Mouse (Mus musculus): ENCODE measurements around the gene Pomp. TPM values are rescaled to one million over a fixed set of nuclear protein-coding genes. Genes with fewer than 3 reads are reported as not detected.

The Pomp gene
- polyA plus RNA-seq, 1 experiment = 68.6 TPM

DNA sequence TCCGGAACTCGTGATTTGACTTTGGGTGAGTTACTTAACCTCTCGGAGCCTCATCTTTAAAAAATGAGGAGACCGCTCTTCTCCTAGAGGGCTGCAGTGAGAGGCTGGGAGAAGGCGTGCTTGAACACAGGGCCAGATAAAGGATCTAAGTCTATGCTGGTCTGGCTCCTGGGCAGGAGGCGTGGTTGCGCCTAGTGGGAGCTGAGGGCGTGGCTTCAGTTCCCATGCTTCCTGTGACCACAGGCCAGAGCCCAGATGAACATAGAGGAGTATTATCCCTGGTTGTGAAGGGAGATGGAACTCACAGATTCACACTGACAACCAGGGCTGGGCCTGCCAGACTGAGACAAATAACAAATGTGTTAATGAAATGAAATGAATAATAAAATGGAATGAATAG, 41.4 kb upstream of the Pomp start:
- Histone ChIP-seq H3K4me1 (replicated peaks; ENCODE audit: control insufficient read depth, insufficient read depth, low read length) (no peaks in the 10 kb centered on the region), H3K36me3 (ENCODE audit: control insufficient read depth, insufficient read depth, low read length) (no peaks in the 10 kb centered on the region), H3K27ac (ENCODE audit: control insufficient read depth, insufficient read depth, low read length) (no peak overlapping the region), H3K4me3 (ENCODE audit: control insufficient read depth, insufficient read depth, low read length) (no peak overlapping the region), H3K27me3 (ENCODE audit: control insufficient read depth, insufficient read depth, low read length) (no peaks in the 10 kb centered on the region)
- WGBS = 97% methylated on average over 8 of the region's 8 CpGs
- TF ChIP-seq POLR2A (IDR thresholded peaks at IDR 0.05; ENCODE audit: control insufficient read depth, extremely low read depth, insufficient read depth, low read length, poor library complexity) = no peak
- TF ChIP-seq CTCF (IDR thresholded peaks at IDR 0.05; ENCODE audit: borderline replicate concordance, control insufficient read depth, extremely low read depth, insufficient read depth, low read length, poor library complexity) = no peak
- no peak for DNase-seq

DNA sequence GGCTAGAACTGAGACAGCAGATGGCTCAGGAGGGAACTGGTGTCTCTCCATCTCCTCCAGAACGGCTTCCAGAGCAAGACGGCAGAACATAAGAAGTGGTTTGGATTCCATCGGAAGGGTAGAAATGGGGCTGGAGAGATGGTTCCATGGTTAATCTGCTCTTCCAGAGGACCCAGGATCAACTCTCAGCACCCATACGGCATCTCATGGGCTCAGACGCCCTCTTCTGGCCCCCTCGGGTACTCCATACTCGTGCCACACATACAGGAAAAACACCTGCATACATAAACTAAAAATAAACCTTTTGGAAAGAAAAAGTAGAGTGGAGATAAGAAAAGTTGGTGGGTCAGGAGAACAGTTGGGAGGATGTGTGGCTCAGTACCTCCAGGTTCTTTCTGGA, 40.4 kb upstream of the Pomp start:
- 93% methylated on average over 7 of the region's 7 CpGs for WGBS
- no peak overlapping the region for H3K4me3 ChIP-seq (ENCODE audit: control insufficient read depth, insufficient read depth, low read length)

DNA sequence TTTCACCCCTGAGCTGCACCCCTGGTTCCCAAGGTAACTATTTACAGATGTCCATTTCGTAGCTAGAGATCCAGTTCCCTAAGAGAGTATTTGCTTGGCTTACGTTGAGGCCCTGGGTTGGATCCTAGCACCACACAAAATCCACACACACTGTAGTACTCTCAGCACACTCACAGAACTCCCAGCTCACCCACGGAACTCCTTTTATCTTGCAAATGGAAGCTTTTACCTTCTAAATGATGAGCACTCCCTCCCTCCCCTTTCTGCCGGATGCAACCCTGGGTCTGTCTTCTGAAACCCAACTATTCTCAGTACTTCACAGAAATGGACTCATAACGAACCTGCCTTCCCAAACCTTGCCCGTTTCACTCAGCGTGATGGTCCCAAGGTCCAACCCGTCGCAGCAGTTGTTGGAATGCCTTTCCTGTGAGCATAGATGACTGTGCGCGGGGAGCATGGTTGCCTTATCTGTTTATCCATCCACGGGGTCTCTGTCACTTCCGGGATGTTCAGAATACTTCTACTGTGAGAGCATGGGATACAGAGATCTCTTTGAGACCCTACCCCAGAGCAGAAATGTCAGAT, 36.1 kb upstream of the Pomp start:
- Histone ChIP-seq H3K4me1 (replicated peaks; ENCODE audit: control insufficient read depth, insufficient read depth, low read length) (peaks cover 7% of the 10 kb centered on the region), H3K36me3 (ENCODE audit: control insufficient read depth, insufficient read depth, low read length) (no peaks in the 10 kb centered on the region), H3K27ac (ENCODE audit: control insufficient read depth, insufficient read depth, low read length) (no peak overlapping the region), H3K27me3 (ENCODE audit: control insufficient read depth, insufficient read depth, low read length) (no peaks in the 10 kb centered on the region), H3K4me3 (ENCODE audit: control insufficient read depth, insufficient read depth, low read length) (no peak overlapping the region)
- TF ChIP-seq CTCF (IDR thresholded peaks at IDR 0.05; ENCODE audit: borderline replicate concordance, control insufficient read depth, extremely low read depth, insufficient read depth, low read length, poor library complexity) (no peak), POLR2A (IDR thresholded peaks at IDR 0.05; ENCODE audit: control insufficient read depth, extremely low read depth, insufficient read depth, low read length, poor library complexity) (no peak)
- no peak for DNase-seq
- 95% methylated on average over 13 of the region's 13 CpGs for WGBS

More for the DNA sequence above, 40.4 kb upstream of the Pomp start:
- Histone ChIP-seq H3K27ac (ENCODE audit: control insufficient read depth, insufficient read depth, low read length) (no peak overlapping the region), H3K4me1 (replicated peaks; ENCODE audit: control insufficient read depth, insufficient read depth, low read length) (no peaks in the 10 kb centered on the region), H3K36me3 (ENCODE audit: control insufficient read depth, insufficient read depth, low read length) (no peaks in the 10 kb centered on the region), H3K27me3 (ENCODE audit: control insufficient read depth, insufficient read depth, low read length) (no peaks in the 10 kb centered on the region)
- no peak for TF ChIP-seq POLR2A (IDR thresholded peaks at IDR 0.05; ENCODE audit: control insufficient read depth, extremely low read depth, insufficient read depth, low read length, poor library complexity)
- TF ChIP-seq CTCF (IDR thresholded peaks at IDR 0.05; ENCODE audit: borderline replicate concordance, control insufficient read depth, extremely low read depth, insufficient read depth, low read length, poor library complexity) = no peak
- DNase-seq = no peak

DNA sequence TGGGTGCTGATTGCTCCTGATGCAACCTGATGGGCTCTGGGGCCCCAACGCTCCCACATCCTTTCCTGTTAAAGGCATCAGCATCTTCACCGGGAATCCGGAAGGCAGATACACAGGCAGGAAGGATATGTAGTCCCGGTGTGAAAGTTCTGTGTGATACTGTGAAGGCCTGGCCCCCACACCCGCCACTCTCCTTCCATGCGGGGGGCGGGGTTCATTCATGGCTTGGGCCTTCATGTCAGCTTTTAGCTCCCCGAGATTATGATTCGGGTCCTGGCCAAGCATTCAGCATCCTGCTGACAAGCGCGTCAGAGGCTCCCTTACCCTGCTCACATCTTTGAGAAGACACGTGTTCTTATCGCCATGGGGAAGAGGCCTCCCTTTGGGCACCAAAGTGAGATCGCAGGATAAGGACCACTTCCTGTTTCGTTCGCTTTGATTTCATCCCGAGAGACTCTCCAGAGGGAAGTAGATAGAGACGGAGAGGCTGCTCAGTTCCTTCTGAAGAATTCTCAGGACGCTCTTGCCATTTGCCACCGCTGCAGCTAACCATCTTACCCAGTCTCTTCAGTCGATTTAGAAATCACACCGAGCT, 34.8 kb upstream of the Pomp start:
- Histone ChIP-seq H3K4me3 (ENCODE audit: control insufficient read depth, insufficient read depth, low read length) (no peak overlapping the region), H3K4me1 (replicated peaks; ENCODE audit: control insufficient read depth, insufficient read depth, low read length) (peaks cover 7% of the 10 kb centered on the region), H3K27me3 (ENCODE audit: control insufficient read depth, insufficient read depth, low read length) (no peaks in the 10 kb centered on the region), H3K27ac (ENCODE audit: control insufficient read depth, insufficient read depth, low read length) (no peak overlapping the region), H3K36me3 (ENCODE audit: control insufficient read depth, insufficient read depth, low read length) (no peaks in the 10 kb centered on the region)
- 11% methylated on average over 22 of the region's 22 CpGs for WGBS
- DNase-seq = no peak
- TF ChIP-seq CTCF (IDR thresholded peaks at IDR 0.05; ENCODE audit: borderline replicate concordance, control insufficient read depth, extremely low read depth, insufficient read depth, low read length, poor library complexity) (no peak), POLR2A (IDR thresholded peaks at IDR 0.05; ENCODE audit: control insufficient read depth, extremely low read depth, insufficient read depth, low read length, poor library complexity) (no peak)

DNA sequence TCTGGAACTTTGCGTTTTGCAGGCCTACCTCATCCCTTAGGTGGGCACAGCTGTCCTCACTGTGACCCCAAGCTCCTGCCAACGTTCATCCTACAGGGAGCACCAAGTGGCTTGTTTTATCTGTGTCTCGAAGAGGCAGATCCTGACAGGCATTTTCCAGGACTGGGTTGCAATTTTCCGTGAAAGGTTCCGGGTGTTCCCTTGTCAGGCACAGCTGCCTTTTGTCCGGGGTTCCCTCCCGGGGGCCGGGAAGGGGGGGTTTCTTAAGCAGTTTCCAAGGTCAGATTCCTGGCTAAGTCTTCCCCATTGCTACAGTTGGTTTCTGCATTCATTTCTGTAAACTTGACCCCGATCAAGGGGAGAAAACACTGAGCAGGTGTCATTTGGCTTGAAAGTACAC, 34.2 kb upstream of the Pomp start:
- H3K27ac ChIP-seq (ENCODE audit: control insufficient read depth, insufficient read depth, low read length) = no peak overlapping the region
- WGBS = 87% methylated on average over 9 of the region's 9 CpGs
- no peak for DNase-seq
- no peaks in the 10 kb centered on the region for H3K27me3 ChIP-seq (ENCODE audit: control insufficient read depth, insufficient read depth, low read length)
- H3K36me3 ChIP-seq (ENCODE audit: control insufficient read depth, insufficient read depth, low read length) = no peaks in the 10 kb centered on the region
- H3K4me1 ChIP-seq (replicated peaks; ENCODE audit: control insufficient read depth, insufficient read depth, low read length) = peaks cover 7% of the 10 kb centered on the region
- TF ChIP-seq POLR2A (IDR thresholded peaks at IDR 0.05; ENCODE audit: control insufficient read depth, extremely low read depth, insufficient read depth, low read length, poor library complexity) (no peak), CTCF (IDR thresholded peaks at IDR 0.05; ENCODE audit: borderline replicate concordance, control insufficient read depth, extremely low read depth, insufficient read depth, low read length, poor library complexity) (no peak)
- no peak overlapping the region for H3K4me3 ChIP-seq (ENCODE audit: control insufficient read depth, insufficient read depth, low read length)

DNA sequence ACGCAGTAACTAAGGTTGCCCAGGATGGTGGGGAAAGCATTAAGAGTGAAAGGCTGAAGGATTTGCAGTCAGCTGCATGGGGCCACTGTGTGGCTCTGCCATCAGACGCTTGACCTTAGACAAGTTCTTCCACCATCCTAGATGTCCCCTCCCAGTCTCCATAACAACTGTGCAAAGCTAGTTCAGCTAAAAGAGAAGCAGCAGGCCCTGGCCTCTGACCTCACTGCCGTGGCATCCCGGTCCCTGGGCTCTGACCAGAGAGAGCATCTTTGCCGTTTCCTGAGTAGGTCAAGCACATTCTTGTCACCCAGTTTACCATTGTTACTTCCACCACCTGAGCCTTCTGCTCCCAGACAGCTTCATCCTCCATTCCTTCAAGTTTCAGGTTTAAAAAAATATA, 33.7 kb upstream of the Pomp start:
- H3K27me3 ChIP-seq (ENCODE audit: control insufficient read depth, insufficient read depth, low read length) = no peaks in the 10 kb centered on the region
- 89% methylated on average over 5 of the region's 5 CpGs for WGBS
- TF ChIP-seq POLR2A (IDR thresholded peaks at IDR 0.05; ENCODE audit: control insufficient read depth, extremely low read depth, insufficient read depth, low read length, poor library complexity) = no peak
- TF ChIP-seq CTCF (IDR thresholded peaks at IDR 0.05; ENCODE audit: borderline replicate concordance, control insufficient read depth, extremely low read depth, insufficient read depth, low read length, poor library complexity) = no peak
- H3K27ac ChIP-seq (ENCODE audit: control insufficient read depth, insufficient read depth, low read length) = no peak overlapping the region
- DNase-seq = no peak
- no peaks in the 10 kb centered on the region for H3K36me3 ChIP-seq (ENCODE audit: control insufficient read depth, insufficient read depth, low read length)
- H3K4me3 ChIP-seq (ENCODE audit: control insufficient read depth, insufficient read depth, low read length) = no peak overlapping the region
- H3K4me1 ChIP-seq (replicated peaks; ENCODE audit: control insufficient read depth, insufficient read depth, low read length) = peaks cover 7% of the 10 kb centered on the region

All from thymus, adult 2 months (tissue).